Comparison of ENCODE assay signal across 9 mouse cellular contexts in the genomic region with DNA sequence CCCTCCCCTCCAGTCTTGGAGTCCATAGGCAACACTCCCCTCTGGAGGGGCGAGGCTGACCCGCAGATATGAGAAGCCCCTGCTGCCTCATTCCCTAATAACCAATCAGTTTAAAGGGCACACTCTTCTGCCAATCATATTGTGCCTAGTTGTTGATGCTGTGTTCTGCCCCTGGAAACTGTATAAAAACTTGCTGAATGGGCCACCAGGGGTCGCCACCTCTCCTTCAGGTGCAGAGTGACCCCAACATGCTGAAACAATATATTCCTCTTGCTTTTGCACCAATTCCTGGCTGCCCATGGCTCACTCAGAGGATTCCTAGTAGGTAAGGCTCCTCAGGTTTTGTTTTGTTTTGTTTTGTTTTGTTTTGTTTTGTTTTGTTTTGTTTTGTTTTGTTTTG. TPM values are rescaled to one million over a fixed set of nuclear protein-coding genes. Genes with fewer than 3 reads are reported as not detected.
DNase-seq lines count a peak whose midpoint lies in the region; ATAC-seq and TF ChIP-seq lines count a peak whose summit lies in the region.
"Had no signal": no experiment of that assay in that cellular context is flagged by ENCODE, and none has a peak within 500 bp of the region (broad histone marks: within the 10 kb centered on the region; RNA-seq: fewer than 3 reads in every experiment).

No protein-coding gene starts in this region.

- no peaks in the 10 kb centered on the region for H3K27me3 ChIP-seq in forebrain, embryonic 14.5 days (replicated peaks; ENCODE audit: control insufficient read depth, insufficient read depth, low read length)
- H3K27me3 ChIP-seq in forebrain, embryonic 15.5 days = no peaks in the 10 kb centered on the region
- H3K27me3 ChIP-seq in liver, postnatal 0 days (ENCODE audit: insufficient read depth, low read length) = no peaks in the 10 kb centered on the region
- H3K27me3 ChIP-seq: limb, embryonic 13.5 days had no signal

- no peak overlapping the region for H3K27ac ChIP-seq in forebrain, embryonic 14.5 days (ENCODE audit: low read depth, low read length)
- no peak overlapping the region for H3K27ac ChIP-seq in forebrain, embryonic 15.5 days (replicated peaks)
- H3K27ac ChIP-seq in liver, postnatal 0 days (ENCODE audit: low read depth) = no peak overlapping the region
- H3K27ac ChIP-seq: limb, embryonic 13.5 days had no signal

- no peak overlapping the region for H3K4me2 ChIP-seq in forebrain, embryonic 14.5 days (ENCODE audit: low read length)
- H3K4me2 ChIP-seq in forebrain, embryonic 15.5 days (replicated peaks) = no peak overlapping the region
- H3K4me2 ChIP-seq in liver, postnatal 0 days (ENCODE audit: low read depth, low read length) = no peak overlapping the region
- H3K4me2 ChIP-seq: limb, embryonic 13.5 days had no signal

- no peak overlapping the region for H3K4me3 ChIP-seq in forebrain, embryonic 14.5 days (ENCODE audit: low read depth, low read length)
- no peak overlapping the region for H3K4me3 ChIP-seq in forebrain, embryonic 15.5 days
- H3K4me3 ChIP-seq in liver, postnatal 0 days (ENCODE audit: low read depth, low read length) = no peak overlapping the region
- H3K4me3 ChIP-seq: limb, embryonic 13.5 days had no signal

- TF ChIP-seq EP300 in liver, postnatal 0 days (IDR thresholded peaks at IDR 0.05; ENCODE audit: low read depth) = no peak

- no peak for ATAC-seq in forebrain, embryonic 14.5 days
- ATAC-seq in forebrain, embryonic 15.5 days (replicated peaks) = no peak
- ATAC-seq in liver, postnatal 0 days = 0 out of 2 replicates have a peak, but pooled peaks have one; percentile 46

- 44% methylated on average over 3 of the region's 3 CpGs for WGBS in forebrain, embryonic 14.5 days
- WGBS in forebrain, embryonic 15.5 days = 49% methylated on average over 3 of the region's 3 CpGs
- 47% methylated on average over 3 of the region's 3 CpGs for WGBS in liver, postnatal 0 days (ENCODE audit: insufficient replicate concordance)

- TF ChIP-seq POLR2A in brain, embryonic 14.5 days (IDR thresholded peaks at IDR 0.05; ENCODE audit: borderline replicate concordance, extremely low read depth, insufficient read depth, insufficient read length, poor library complexity, severe bottlenecking) = no peak

- H3K4me1 ChIP-seq in forebrain, embryonic 14.5 days (ENCODE audit: control insufficient read depth, insufficient read depth, low read length) = no peaks in the 10 kb centered on the region
- no peaks in the 10 kb centered on the region for H3K4me1 ChIP-seq in forebrain, embryonic 15.5 days
- H3K4me1 ChIP-seq in liver, postnatal 0 days (ENCODE audit: insufficient read depth) = 0 out of 2 replicates have a peak, but pooled peaks cover 3% of the 10 kb centered on the region
- H3K4me1 ChIP-seq: limb, embryonic 13.5 days had no signal

- TF ChIP-seq CTCF in brain, embryonic 14.5 days (IDR thresholded peaks at IDR 0.05; ENCODE audit: borderline replicate concordance, extremely low read depth, insufficient read depth, insufficient read length) = peak; percentile 24; the same call in 1 of the 2 replicates
- peak; percentile 72 for TF ChIP-seq CTCF in liver, postnatal 0 days (IDR thresholded peaks at IDR 0.05; ENCODE audit: low read depth)

- no peaks in the 10 kb centered on the region for H3K36me3 ChIP-seq in forebrain, embryonic 14.5 days (ENCODE audit: control insufficient read depth, insufficient read depth, low read length)
- H3K36me3 ChIP-seq in forebrain, embryonic 15.5 days = no peaks in the 10 kb centered on the region
- no peaks in the 10 kb centered on the region for H3K36me3 ChIP-seq in liver, postnatal 0 days (replicated peaks; ENCODE audit: insufficient read depth, low read length)
- H3K36me3 ChIP-seq: limb, embryonic 13.5 days had no signal

- H3K9ac ChIP-seq in forebrain, embryonic 14.5 days (ENCODE audit: low read length) = no peak overlapping the region
- H3K9ac ChIP-seq in forebrain, embryonic 15.5 days (replicated peaks) = no peak overlapping the region
- H3K9ac ChIP-seq in liver, postnatal 0 days (replicated peaks) = no peak overlapping the region
- H3K9ac ChIP-seq: limb, embryonic 13.5 days had no signal

- no peaks in the 10 kb centered on the region for H3K9me3 ChIP-seq in forebrain, embryonic 14.5 days (replicated peaks; ENCODE audit: control insufficient read depth, low read length)
- H3K9me3 ChIP-seq in forebrain, embryonic 15.5 days = no peaks in the 10 kb centered on the region
- H3K9me3 ChIP-seq in liver, postnatal 0 days (ENCODE audit: low read length) = no peaks in the 10 kb centered on the region
- H3K9me3 ChIP-seq: limb, embryonic 13.5 days had no signal

- DNase-seq in forebrain, embryonic 14.5 days (ENCODE audit: low spot score) = peak; percentile 0
- DNase-seq in lung, postnatal 36 days = peak; percentile 12
- no peak for DNase-seq in lung, postnatal 14 days
- peak; percentile 2 for DNase-seq in brain, embryonic 14.5 days (ENCODE audit: low read depth)
- peak; percentile 63 for DNase-seq in liver, postnatal 0 days
- no peak for DNase-seq in layer of hippocampus, adult 9-10 months (ENCODE audit: low spot score)
- DNase-seq in left cerebral cortex, postnatal 25 days (ENCODE audit: low spot score in 2 of 2) = no peak

- intact Hi-C loops in left cerebral cortex, postnatal 25 days (cut with DNase I) = no loop called here

RNA-seq across cellular contexts. Expression of a gene that starts 3.8 kb away (rescaled TPM):
- polyA plus RNA-seq in forebrain, embryonic 14.5 days (2014; fragmentation: Nextera tagmentation; extraction: Ambion mirVana) = not detected in 2 replicates
- not detected in 2 replicates for polyA plus RNA-seq in forebrain, embryonic 15.5 days (2015; fragmentation: Nextera tagmentation; extraction: Ambion mirVana)
- not detected in 2 replicates for polyA plus RNA-seq in brain, embryonic 14.5 days (2012; rRNA removed)
- polyA plus RNA-seq in liver, postnatal 0 days (2015; fragmentation: Nextera tagmentation; extraction: Ambion mirVana) = 0.04 TPM in 1 of 2 replicates, not detected in the other
- total RNA-seq in left cerebral cortex, postnatal 25 days (2021) = not detected
- polyA plus RNA-seq: limb, embryonic 13.5 days had no signal

RNA-seq across cellular contexts. Expression of a gene that starts 5.3 kb away (rescaled TPM):
- polyA plus RNA-seq in forebrain, embryonic 14.5 days (2014; fragmentation: Nextera tagmentation; extraction: Ambion mirVana) = not detected in 2 replicates
- polyA plus RNA-seq in forebrain, embryonic 15.5 days (2015; fragmentation: Nextera tagmentation; extraction: Ambion mirVana) = not detected in 2 replicates
- not detected in 2 replicates for polyA plus RNA-seq in brain, embryonic 14.5 days (2012; rRNA removed)
- polyA plus RNA-seq in liver, postnatal 0 days (2015; fragmentation: Nextera tagmentation; extraction: Ambion mirVana) = 0.20 and 0.27 TPM in 2 replicates
- not detected for total RNA-seq in left cerebral cortex, postnatal 25 days (2021)
- polyA plus RNA-seq: limb, embryonic 13.5 days had no signal

RNA-seq across cellular contexts. Expression of a gene that starts 25.9 kb away (rescaled TPM):
- not detected in 2 replicates for polyA plus RNA-seq in forebrain, embryonic 14.5 days (2014; fragmentation: Nextera tagmentation; extraction: Ambion mirVana)
- polyA plus RNA-seq in forebrain, embryonic 15.5 days (2015; fragmentation: Nextera tagmentation; extraction: Ambion mirVana) = not detected in 2 replicates
- not detected in 2 replicates for polyA plus RNA-seq in brain, embryonic 14.5 days (2012; rRNA removed)
- not detected in 2 replicates for polyA plus RNA-seq in liver, postnatal 0 days (2015; fragmentation: Nextera tagmentation; extraction: Ambion mirVana)
- not detected for total RNA-seq in left cerebral cortex, postnatal 25 days (2021)
- polyA plus RNA-seq: limb, embryonic 13.5 days had no signal

RNA-seq across cellular contexts. Expression of a gene that starts 28.5 kb away (rescaled TPM):
- not detected in 2 replicates for polyA plus RNA-seq in forebrain, embryonic 14.5 days (2014; fragmentation: Nextera tagmentation; extraction: Ambion mirVana)
- polyA plus RNA-seq in forebrain, embryonic 15.5 days (2015; fragmentation: Nextera tagmentation; extraction: Ambion mirVana) = not detected in 2 replicates
- not detected in 2 replicates for polyA plus RNA-seq in brain, embryonic 14.5 days (2012; rRNA removed)
- not detected in 2 replicates for polyA plus RNA-seq in liver, postnatal 0 days (2015; fragmentation: Nextera tagmentation; extraction: Ambion mirVana)
- not detected for total RNA-seq in left cerebral cortex, postnatal 25 days (2021)
- polyA plus RNA-seq: limb, embryonic 13.5 days had no signal

RNA-seq across cellular contexts. Expression of a gene that starts 51.1 kb away (rescaled TPM):
- not detected in 2 replicates for polyA plus RNA-seq in forebrain, embryonic 14.5 days (2014; fragmentation: Nextera tagmentation; extraction: Ambion mirVana)
- polyA plus RNA-seq in forebrain, embryonic 15.5 days (2015; fragmentation: Nextera tagmentation; extraction: Ambion mirVana) = not detected in 2 replicates
- not detected in 2 replicates for polyA plus RNA-seq in brain, embryonic 14.5 days (2012; rRNA removed)
- polyA plus RNA-seq in liver, postnatal 0 days (2015; fragmentation: Nextera tagmentation; extraction: Ambion mirVana) = not detected in 2 replicates
- not detected for total RNA-seq in left cerebral cortex, postnatal 25 days (2021)
- polyA plus RNA-seq: limb, embryonic 13.5 days had no signal

Comparison
In these comparisons a context has a peak if more than half of its experiments do, and no peak if none do; other contexts are left out.
1. DNase-seq: peak in forebrain, embryonic 14.5 days (single experiment), lung, postnatal 36 days (single experiment), brain, embryonic 14.5 days (single experiment) and liver, postnatal 0 days (single experiment); none in lung, postnatal 14 days (single experiment), layer of hippocampus, adult 9-10 months (single experiment) and left cerebral cortex, postnatal 25 days (0 of 2).